Mouse (Mus musculus): Measurements from ENCODE around the gene Insig2. TPM values are rescaled to one million over a fixed set of nuclear protein-coding genes. Genes with fewer than 3 reads are reported as not detected.
A peak's percentile ranks its signal among the peaks of the same experiment; 100 is the strongest.

The Insig2 gene
- total RNA-seq, 2 experiments from 2014 or later, result 59.4 to 62.5 TPM

DNA sequence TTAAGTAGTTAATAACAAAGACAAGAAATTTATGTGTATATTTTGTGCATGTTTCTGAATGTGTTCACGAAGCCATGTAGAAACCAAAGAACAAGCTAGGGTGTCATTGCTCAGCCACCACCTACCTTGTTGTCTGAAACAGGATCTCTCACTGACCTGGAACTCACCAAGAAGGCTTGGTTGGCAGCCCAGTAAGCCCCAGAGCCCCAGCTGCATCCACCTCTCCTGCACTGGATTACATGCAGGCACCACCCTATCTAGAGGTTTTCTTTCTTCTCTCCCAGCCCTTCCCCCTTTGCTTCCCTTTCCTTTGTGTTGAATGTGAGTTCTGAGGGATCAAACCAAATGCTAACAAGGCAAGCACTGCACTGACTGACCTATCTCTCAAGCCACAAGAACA lies 19.2 kb downstream of the Insig2 start:
- peak; percentile 56 for DNase-seq
- intact Hi-C loops (cut with DNase I), result no loop called here

DNA sequence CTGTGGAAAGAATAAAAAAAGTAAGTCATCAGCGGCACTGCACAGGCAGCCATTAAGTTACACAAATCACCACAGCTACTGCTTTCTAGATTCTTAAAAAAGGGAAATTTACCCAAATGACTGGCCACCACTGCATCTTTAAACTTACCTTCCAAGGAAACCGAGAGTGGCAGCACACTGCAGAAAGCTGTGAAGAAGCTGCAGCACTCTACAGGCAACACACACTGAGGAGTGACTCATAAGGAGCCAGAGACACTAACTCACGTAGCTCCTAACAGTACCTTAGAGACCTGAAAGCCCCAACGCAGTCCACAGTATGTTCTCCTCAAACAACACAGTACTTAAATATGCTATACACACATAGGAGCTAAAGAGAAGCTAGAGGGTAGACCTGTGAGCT lies 20.1 kb downstream of the Insig2 start:
- no peak for TF ChIP-seq CTCF (IDR thresholded peaks at IDR 0.05)
- H3K27ac ChIP-seq, result no peak overlapping the region
- no peak overlapping the region for H3K4me3 ChIP-seq
- intact Hi-C loops (cut with DNase I), result no loop called here
- DNase-seq, result no peak

More for the DNA sequence above, 19.2 kb downstream of the Insig2 start:
- no peak overlapping the region for H3K4me3 ChIP-seq
- no peak for TF ChIP-seq CTCF (IDR thresholded peaks at IDR 0.05)
- peak overlapping the region; percentile 43; the same call in 1 of the 2 replicates for H3K27ac ChIP-seq

DNA sequence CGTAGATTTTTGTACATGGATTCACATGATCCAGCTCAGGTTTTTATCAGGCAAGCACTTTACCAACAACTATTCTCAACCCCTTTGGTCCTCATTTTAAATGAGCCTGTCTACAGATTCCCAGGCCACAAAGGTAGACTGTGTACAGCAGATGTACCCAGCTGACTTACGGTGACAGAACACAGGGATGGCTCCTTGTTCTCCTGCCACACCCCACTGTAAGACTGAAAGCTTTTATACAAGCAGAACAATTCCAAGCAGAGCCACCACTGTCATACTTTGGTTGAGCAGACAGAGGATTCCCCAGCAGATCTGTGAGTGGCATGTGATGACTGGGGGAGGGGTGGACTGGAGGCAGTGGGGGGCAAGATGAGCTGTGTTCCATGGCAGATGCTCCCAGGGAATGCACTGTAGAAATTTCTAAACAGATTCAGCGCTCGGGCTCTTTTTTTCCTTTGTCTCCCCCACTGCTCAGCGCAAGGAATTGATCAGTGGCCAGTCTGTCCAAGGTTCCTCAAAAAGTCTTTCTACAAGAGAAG lies 35.6 kb downstream of the Insig2 start:
- DNase-seq, result no peak
- Histone ChIP-seq H3K4me3 (no peak overlapping the region), H3K27ac (no peak overlapping the region)
- intact Hi-C loops (cut with DNase I), result no loop called here
- TF ChIP-seq CTCF (IDR thresholded peaks at IDR 0.05), result no peak

DNA sequence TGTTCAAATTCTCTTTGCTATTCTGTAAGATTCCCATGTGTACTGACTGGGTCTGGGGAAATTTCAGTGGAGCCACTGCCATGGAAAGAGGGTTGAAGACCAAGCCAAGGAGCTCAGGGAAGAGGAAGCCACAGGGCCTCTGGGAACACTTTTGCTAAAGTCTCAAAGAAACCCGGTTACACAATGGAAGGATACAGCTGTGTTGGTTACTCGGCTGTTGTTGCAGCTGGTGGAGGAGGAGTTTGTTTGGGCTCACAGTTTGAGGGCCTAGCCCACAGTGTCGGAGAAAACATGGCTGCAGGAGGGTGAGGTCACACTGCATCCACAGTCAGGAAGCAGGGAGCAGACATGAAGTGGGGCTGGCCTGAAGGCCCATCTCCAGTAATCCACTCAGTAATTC lies 38.8 kb downstream of the Insig2 start:
- no peak overlapping the region for H3K27ac ChIP-seq
- peak; percentile 17 for DNase-seq
- no peak for TF ChIP-seq CTCF (IDR thresholded peaks at IDR 0.05)
- intact Hi-C loops (cut with DNase I), result no loop called here
- H3K4me3 ChIP-seq, result no peak overlapping the region

DNA sequence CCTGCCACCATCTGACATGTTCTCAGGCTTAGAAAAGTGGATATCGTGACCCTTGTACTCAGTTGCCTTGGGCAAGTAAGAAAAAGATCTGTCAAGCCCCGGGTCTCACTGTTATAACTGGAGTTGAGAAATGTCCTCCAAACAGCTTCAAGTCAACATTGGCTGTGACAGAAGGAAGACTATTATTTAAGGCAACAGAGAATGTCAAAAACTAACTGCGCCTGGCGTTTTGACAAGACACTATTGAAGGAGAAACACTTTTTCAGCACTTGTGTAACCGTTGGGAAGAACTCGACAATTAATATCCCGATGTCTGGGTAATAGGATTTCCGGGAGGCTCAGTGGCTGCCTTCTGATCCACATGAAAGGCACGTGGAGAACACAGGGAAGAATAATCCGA lies 41.5 kb downstream of the Insig2 start:
- Histone ChIP-seq H3K4me3 (no peak overlapping the region), H3K27ac (no peak overlapping the region)
- intact Hi-C loops (cut with DNase I), result no loop called here
- no peak for DNase-seq
- no peak for TF ChIP-seq CTCF (IDR thresholded peaks at IDR 0.05)

DNA sequence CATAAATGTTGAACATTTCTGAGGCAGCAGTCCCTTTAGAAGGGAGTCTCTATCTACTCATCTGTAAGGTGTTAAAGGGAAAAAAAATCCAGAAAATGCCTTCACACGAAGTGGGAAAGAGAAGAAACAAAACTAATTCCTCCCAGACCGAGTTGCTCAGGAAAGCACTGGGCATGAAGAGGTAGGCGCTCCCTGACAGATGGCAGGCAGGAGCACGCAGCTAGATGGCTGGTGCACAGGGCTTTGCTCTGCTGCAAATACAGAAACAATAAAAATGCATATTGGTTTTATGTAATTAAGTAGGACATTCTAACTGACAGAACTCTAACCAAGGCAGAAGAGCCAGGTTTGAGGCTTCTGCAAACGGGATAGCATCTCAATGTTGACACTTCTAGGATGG lies 42.0 kb downstream of the Insig2 start:
- intact Hi-C loops (cut with DNase I), result no loop called here
- Histone ChIP-seq H3K27ac (no peak overlapping the region), H3K4me3 (no peak overlapping the region)
- TF ChIP-seq CTCF (IDR thresholded peaks at IDR 0.05), result no peak
- DNase-seq, result no peak

DNA sequence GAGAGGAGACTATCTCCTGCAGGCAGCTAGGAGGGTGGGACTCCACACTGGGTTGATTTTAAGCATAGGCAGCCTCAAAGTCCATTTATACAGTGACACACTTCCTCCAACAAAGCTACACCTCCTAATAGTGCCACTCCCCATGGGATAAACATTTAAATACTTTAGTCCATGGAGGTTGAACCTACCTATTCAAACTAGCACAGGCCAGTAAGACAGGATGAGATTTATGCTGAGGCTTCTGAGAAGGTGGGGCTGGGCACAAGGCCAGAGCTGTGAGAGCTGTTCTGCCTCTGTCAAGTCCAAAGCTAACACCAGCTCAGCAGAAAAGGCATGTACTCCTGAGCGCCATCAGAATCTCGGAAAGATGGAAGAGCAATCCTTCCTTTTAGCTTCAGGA lies 48.2 kb downstream of the Insig2 start:
- no peak overlapping the region for H3K27ac ChIP-seq
- DNase-seq, result no peak
- no peak for TF ChIP-seq CTCF (IDR thresholded peaks at IDR 0.05)
- no peak overlapping the region for H3K4me3 ChIP-seq
- intact Hi-C loops (cut with DNase I), result no loop called here

DNA sequence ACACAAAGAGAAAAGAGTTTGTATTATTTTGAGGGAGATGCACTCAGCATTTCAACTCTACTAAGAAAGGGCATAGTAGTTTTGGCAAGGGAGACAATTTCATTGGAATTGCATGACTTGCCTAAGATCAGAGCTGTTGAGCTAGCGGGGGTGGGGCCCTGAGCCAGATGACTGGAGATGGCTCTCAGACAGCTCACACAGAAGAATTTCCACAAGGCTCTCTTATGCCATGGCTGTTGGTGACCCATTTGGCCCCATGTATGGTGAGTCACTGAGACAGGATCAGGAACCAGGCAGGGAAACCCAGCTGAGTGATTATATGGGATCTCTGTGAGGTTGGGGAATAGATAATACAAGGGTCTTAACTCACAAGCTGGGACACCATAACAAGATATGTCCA lies 51.9 kb downstream of the Insig2 start:
- peak; percentile 50 for DNase-seq
- no peak overlapping the region for H3K4me3 ChIP-seq
- no peak overlapping the region for H3K27ac ChIP-seq
- TF ChIP-seq CTCF (IDR thresholded peaks at IDR 0.05), result no peak
- intact Hi-C loops (cut with DNase I), result no loop called here

DNA sequence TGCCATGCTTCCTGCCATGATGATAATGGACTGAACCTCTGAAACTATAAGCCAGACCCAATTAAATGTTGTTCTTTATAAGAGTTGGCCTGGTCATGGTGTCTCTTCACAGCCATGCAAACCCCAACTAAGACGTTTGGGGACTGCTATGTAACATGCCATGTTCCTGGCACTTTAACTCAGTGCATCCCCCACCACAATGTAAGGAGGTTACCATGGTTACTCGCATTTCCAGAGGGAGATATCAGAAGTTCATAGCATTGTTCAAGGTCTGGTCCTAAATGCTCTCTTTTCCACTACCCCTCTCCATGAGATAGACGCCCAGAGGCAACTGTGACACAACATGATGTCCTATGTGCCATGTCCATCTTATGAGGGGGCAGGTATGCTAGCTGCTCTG lies 54.0 kb downstream of the Insig2 start:
- DNase-seq, result no peak
- TF ChIP-seq CTCF (IDR thresholded peaks at IDR 0.05), result no peak
- Histone ChIP-seq H3K4me3 (no peak overlapping the region), H3K27ac (no peak overlapping the region)
- intact Hi-C loops (cut with DNase I), result no loop called here

DNA sequence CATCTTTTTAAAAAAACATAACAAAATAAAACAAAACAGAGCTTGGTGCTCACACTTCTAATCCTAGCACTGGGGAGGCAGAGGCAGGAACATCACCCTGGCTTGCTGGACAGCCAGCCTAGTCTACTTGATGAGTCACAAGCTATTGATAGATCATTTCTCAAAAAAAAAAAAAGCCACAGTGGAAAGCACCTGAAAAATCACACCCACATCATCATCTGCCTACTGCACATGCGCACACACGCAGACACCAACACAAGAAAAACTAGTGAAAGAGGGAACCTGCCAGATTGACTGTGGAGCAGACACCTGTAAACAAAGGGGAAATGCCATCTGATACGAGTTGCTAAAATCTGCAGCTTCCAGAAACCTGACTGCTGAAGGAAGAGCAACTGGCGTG lies 54.9 kb downstream of the Insig2 start:
- DNase-seq, result no peak
- intact Hi-C loops (cut with DNase I), result no loop called here
- no peak overlapping the region for H3K4me3 ChIP-seq
- no peak for TF ChIP-seq CTCF (IDR thresholded peaks at IDR 0.05)
- H3K27ac ChIP-seq, result no peak overlapping the region

DNA sequence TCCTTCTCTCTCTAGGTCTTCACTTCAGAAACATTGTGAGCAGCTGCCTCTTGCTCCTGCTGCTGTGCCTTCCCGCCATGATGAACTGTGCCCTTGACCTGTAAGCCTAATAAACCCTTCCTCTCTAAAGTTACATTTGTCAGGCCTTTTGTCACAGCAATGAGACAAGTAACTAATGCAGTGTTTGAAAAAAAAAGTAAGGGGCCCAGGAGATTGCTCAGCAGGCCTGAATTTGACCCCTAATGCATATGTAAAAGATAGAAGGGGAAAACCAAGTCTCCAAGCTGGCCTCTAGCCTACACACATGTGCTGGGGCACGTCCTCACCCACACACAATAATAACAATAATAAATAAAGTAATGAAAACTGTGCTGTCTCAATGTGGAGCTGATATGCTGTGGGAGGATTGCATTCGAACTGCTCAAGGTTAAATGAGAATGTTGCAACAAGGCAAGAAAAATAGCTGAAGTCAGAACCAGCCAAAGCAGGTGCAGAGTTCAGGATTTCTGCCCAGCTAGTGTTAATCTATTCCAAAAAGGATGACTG lies 56.4 kb downstream of the Insig2 start:
- Histone ChIP-seq H3K27ac (no peak overlapping the region), H3K4me3 (no peak overlapping the region)
- TF ChIP-seq CTCF (IDR thresholded peaks at IDR 0.05), result no peak
- DNase-seq, result no peak
- intact Hi-C loops (cut with DNase I), result no loop called here

DNA sequence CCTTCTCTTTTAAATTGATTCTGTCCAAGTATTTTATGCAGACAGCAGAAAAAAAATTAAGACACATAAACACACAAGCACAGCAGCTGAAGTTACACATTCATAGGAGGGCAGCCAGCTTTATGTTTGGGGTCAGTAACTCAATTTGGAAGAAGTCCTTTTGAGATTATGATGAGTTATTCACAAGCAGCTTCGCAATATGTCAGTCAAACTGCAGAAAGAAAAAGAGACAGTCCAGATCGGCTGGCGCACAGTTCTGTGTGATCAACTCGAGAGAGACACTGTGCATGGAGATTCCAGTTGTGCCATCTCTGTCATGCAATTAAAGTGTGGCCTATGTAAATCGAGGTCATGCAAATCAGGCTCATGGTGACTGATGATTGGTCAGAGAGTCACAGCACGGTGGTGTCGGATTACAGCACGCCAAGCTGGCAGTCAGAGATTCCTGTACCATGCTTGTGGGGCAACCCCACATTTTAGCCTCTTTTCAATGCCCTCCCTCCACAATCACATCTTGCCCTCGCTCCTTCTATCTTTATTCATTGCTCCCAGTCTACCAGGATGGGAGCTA lies 72.1 kb downstream of the Insig2 start:
- TF ChIP-seq CTCF (IDR thresholded peaks at IDR 0.05), result no peak
- no peak overlapping the region for H3K4me3 ChIP-seq
- intact Hi-C loops (cut with DNase I), result no loop called here
- no peak for DNase-seq
- no peak overlapping the region for H3K27ac ChIP-seq

Other genes starting within 250 kb of the Insig2 start
- gene Ccdc93, start 98.5 kb upstream of the Insig2 start, total RNA-seq (2021), result 10 to 100 TPM in 1 of 2 experiments, 1 to 10 TPM in 1; 9.6 to 11.5 TPM
- not detected for gene Htr5b, start 195.9 kb upstream of the Insig2 start, total RNA-seq (2021)
- gene Ddx18, start 235.4 kb upstream of the Insig2 start, total RNA-seq (2021), result 10 to 100 TPM; 16.8 to 17.7 TPM

Measured in gastrocnemius, adult 2 months (tissue).